Mouse (Mus musculus) midbrain, embryonic 10.5 days (tissue): Measurements from ENCODE around the gene Defb43. TPM values are rescaled to one million over a fixed set of nuclear protein-coding genes. Genes with fewer than 3 reads are reported as not detected.

Experiments used
- DNase-seq: peaks from one replicate; pipeline ENCODE4 v3.0.0-alpha.2; 2017; ENCODE audit warnings: low spot score
- H3K27ac ChIP-seq: fragments of 300-500 bp; sonication (generic); replicated peaks from 2 replicates; pipeline ENCODE4 v1.5.1; 2016; ENCODE audit warnings: mild to moderate bottlenecking
- H3K27me3 ChIP-seq: fragments of 300-500 bp; sonication (generic); 2 replicates; pipeline ENCODE4 v1.6.1; 2016; ENCODE audit warnings: low read depth, mild to moderate bottlenecking; ENCODE audit not compliant: poor library complexity, severe bottlenecking
- H3K36me3 ChIP-seq: fragments of 300-500 bp; sonication (generic); 2 replicates; pipeline ENCODE4 v1.6.1; 2016; ENCODE audit warnings: mild to moderate bottlenecking, moderate library complexity
- H3K4me1 ChIP-seq: fragments of 300-500 bp; sonication (generic); 2 replicates; pipeline ENCODE4 v1.6.1; 2016
- H3K4me3 ChIP-seq: fragments of 300-500 bp; sonication (generic); 2 replicates; pipeline ENCODE4 v1.5.1; 2016; ENCODE audit warnings: mild to moderate bottlenecking, moderate library complexity
- H3K9me3 ChIP-seq: fragments of 300-500 bp; sonication (generic); replicated peaks from 2 replicates; pipeline ENCODE4 v1.6.1; 2016; ENCODE audit warnings: mild to moderate bottlenecking
- WGBS: fragments of 180-500 bp; shearing (Covaris S2); methylation state at CpG from one replicate; pipeline ENCODE4 v1.1.7; 2016; 5-methylcytosine and 5-hydroxymethylcytosine counted together
- polyA plus RNA-seq: library from polyadenylated mRNA; unstranded; fragments of >200 nt; fragmentation: Nextera tagmentation; extraction: Ambion mirVana; gene quantifications from 2 replicates; pipeline ENCODE4 v1.2.1, GENCODE M21; 2016

The Defb43 gene
- polyA plus RNA-seq, result not detected in 2 replicates

DNA sequence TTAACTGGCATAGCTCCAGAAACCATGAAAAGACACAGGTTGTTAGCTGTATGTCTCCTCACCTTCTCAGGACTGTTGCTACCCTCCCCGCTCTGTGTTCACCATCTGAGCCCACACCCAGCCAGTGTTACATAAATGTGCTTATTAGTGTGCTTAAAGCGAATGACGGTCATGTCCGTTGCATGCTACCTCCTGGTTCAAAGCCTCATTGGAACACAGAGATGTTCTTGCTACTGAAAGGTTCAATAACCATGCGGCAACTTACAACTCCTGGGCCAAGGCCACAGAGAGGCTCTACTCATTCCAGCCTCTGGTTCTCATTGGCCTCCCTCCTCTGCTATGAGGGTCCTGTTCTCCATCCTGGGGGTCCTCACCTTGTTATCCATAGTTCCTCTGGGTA, at the start of gene Defb43:
TSS of gene Defb43 (plus strand) at position 301 of the 400 bp plus-strand sequence.
- no peaks in the 10 kb centered on the region for H3K27me3 ChIP-seq
- H3K36me3 ChIP-seq, result no peaks in the 10 kb centered on the region
- no peak within 1 kb of the TSS for H3K27ac ChIP-seq
- H3K4me3 ChIP-seq, result no peak within 1 kb of the TSS
- no peaks in the 10 kb centered on the region for H3K4me1 ChIP-seq
- H3K9me3 ChIP-seq, result no peaks in the 10 kb centered on the region
- 92% methylated on average over 5 of the region's 5 CpGs for WGBS
- no peak for DNase-seq

DNA sequence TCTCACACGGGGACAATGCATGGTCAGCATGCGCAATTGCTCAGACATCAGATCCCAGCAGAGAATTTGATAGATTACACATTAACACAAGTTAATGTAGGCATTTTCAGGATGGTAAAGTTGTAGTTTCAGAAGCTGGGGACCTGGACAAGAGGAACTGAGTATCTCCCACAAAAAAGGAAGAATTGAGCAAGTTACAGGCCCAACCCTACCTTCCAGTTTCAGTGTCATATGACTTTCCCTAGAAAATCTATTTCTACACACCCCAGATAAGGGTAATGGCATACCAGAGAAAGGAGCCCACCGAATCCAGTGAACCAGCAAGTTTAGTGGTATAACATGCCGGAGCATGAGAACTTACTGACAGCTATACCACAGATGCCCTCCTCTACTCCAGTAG, 47.9 kb upstream of the Defb43 start:
- Histone ChIP-seq H3K4me3 (no peak overlapping the region), H3K4me1 (peaks cover 14% of the 10 kb centered on the region), H3K27ac (no peak overlapping the region), H3K27me3 (no peaks in the 10 kb centered on the region), H3K9me3 (no peaks in the 10 kb centered on the region), H3K36me3 (peaks cover 20% of the 10 kb centered on the region)
- 90% methylated on average over 4 of the region's 4 CpGs for WGBS
- no peak for DNase-seq

DNA sequence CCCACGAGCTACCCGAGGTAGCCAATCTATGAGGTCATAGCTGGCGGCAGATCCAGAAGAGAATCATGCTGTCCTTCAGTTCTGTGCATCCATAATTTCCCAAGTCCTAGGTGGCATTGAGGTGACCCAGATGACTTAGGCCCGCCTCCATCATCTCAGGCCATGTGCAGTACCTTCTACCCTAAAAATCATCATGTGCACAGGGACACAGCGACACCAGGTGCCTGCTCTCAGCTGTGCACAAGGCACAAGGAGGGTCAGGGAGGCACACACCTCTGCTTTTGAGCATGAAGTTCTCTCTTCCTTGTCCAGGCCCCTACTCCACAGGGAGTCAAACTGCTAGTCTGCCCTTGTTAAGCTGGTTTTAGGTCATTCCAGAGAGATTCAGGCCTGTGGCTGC, 46.2 kb upstream of the Defb43 start:
- DNase-seq, result no peak
- Histone ChIP-seq H3K36me3 (peaks cover 8% of the 10 kb centered on the region; the same call in 1 of the 2 replicates), H3K4me1 (peaks cover 14% of the 10 kb centered on the region), H3K9me3 (no peaks in the 10 kb centered on the region), H3K27ac (no peak overlapping the region; the same call in 1 of the 2 replicates), H3K27me3 (no peaks in the 10 kb centered on the region), H3K4me3 (peak overlapping the region; percentile 50)
- WGBS, result 84% methylated on average over 5 of the region's 5 CpGs

DNA sequence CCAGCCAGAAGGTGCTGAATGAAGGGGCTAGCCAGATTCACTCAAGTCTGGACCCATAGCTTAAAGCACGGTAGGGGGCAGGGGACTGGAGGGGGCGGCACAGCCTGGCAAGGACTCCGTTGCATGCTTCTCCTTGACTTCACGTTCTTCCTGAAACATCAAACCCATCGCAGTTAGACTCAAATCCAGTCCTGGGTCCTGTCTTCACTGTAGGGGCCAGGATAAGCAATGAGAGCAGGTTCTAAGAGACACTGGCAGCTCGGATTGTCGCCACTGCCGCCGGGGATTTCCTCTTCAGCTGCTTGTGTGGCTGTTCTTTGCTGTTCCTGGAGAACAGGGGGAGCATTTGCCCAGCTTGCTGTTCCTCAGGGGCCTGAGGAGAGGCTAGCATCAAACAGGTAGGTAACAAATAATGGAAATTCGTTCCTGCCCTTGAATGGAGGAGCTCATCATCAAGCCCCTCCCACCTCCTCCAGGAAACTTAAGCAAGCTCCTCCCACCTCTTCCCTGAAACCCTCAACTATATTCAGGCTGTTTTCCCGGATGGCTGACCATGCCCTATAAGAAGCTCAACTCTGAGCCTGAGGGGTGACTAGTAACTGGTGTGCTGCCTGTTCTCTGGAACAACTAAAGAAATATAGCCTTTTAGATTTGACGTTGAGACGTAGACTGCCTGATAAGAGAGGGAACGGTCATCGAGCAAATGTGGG, 45.6 kb upstream of the Defb43 start:
- DNase-seq, result no peak
- peaks cover 6% of the 10 kb centered on the region; the same call in 1 of the 2 replicates for H3K36me3 ChIP-seq
- no peaks in the 10 kb centered on the region for H3K9me3 ChIP-seq
- H3K27me3 ChIP-seq, result no peaks in the 10 kb centered on the region
- WGBS, result 25% methylated on average over 15 of the region's 15 CpGs
- peak overlapping the region; percentile 50 for H3K4me3 ChIP-seq
- peaks cover 14% of the 10 kb centered on the region for H3K4me1 ChIP-seq
- peak overlapping the region; percentile 67 for H3K27ac ChIP-seq

DNA sequence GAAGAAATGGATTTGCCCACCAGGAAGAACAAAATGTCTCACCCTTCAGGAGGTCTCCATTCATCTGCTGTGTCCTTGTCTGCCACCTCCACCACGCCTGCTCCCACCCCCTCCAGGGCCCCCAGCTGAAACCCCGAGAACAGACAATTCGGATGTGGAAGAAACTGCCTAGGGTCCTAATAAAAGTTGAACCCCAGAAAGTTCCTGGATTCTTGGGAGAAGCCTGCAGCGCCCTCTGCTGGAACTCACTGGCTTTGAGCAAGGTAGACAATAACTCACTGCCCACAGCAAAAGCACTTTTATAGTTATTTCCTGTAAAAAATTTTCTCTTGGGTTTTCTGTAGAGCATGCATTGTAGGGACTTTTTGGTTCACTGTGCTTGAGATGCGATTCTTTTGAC, 36.5 kb upstream of the Defb43 start:
- H3K36me3 ChIP-seq, result no peaks in the 10 kb centered on the region
- H3K9me3 ChIP-seq, result no peaks in the 10 kb centered on the region
- H3K27me3 ChIP-seq, result no peaks in the 10 kb centered on the region
- WGBS, result 17% methylated on average over 5 of the region's 5 CpGs
- H3K27ac ChIP-seq, result no peak overlapping the region
- DNase-seq, result peak; percentile 68
- H3K4me3 ChIP-seq, result peak overlapping the region; percentile 18; the same call in 1 of the 2 replicates
- peaks cover 5% of the 10 kb centered on the region for H3K4me1 ChIP-seq

DNA sequence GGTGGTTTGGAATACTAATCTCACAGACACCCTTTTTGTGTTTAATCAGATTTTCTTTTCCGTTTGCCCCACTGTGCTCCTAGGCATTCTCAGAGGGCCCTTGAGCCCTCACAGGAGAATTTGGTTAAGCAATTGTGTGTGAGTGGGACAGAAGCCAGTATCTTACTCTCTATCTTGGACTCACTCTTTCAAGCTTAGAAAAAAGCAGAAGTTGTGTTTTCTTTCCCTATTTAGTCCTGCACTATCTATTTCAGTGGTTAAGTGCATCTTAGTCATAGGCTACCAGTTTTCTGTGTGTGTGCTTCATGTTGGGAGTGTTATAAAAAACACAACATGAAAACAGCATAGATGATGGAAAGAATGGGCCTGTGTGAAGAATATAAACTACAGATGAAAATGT, 31.8 kb upstream of the Defb43 start:
- no peak overlapping the region for H3K4me3 ChIP-seq
- no peak overlapping the region for H3K27ac ChIP-seq
- no peak for DNase-seq
- WGBS, result 65% methylated on average over 1 of the region's 1 CpGs
- H3K9me3 ChIP-seq, result no peaks in the 10 kb centered on the region
- peaks cover 2% of the 10 kb centered on the region for H3K4me1 ChIP-seq
- no peaks in the 10 kb centered on the region for H3K36me3 ChIP-seq
- H3K27me3 ChIP-seq, result no peaks in the 10 kb centered on the region

DNA sequence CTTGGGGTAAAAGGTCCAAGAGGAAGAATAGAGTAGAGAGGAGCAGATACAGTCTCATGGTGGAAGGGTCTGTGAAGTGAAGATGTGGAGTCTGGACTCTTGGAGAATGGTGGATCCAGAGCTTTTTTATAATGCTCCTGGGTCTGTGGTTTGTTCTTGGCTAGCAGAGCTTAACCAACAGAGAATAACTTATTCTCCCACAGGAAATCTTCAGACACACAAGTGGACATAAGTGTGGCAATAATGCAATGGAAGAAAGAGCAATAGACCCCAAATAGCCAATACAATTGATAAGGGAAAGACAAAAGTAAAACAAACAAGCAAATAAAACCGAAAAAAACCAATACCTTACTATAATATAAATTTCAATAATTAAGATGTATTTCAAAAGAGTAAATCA, 27.2 kb upstream of the Defb43 start, which contains the start of gene Defb48:
TSS of gene Defb48 (minus strand) at position 101 of the 400 bp plus-strand sequence.
- Histone ChIP-seq H3K9me3 (no peaks in the 10 kb centered on the region), H3K4me1 (no peaks in the 10 kb centered on the region), H3K27me3 (no peaks in the 10 kb centered on the region), H3K4me3 (no peak within 1 kb of the TSS), H3K36me3 (no peaks in the 10 kb centered on the region), H3K27ac (no peak within 1 kb of the TSS)
- DNase-seq, result no peak
- WGBS, result 78% methylated on average over 1 of the region's 1 CpGs

DNA sequence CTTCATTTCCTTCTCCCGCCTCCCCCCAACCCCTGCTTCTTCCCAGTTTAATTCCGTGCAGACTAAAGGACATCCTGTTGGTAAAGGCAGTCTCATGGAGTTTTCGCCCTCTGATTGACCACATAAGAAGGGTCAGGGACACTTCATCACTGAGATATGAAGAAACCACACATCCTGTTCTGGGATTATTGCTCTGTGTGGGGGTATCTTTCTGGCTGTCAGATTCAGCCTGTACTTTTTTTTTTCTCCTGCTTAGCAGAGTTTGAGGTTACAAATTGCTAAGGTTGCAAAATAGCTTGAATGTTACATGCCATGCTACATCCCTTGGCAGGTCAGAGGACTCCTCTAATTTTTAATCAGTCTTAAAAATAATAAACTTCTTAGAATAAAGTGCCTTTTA, 20.3 kb upstream of the Defb43 start:
- no peaks in the 10 kb centered on the region for H3K27me3 ChIP-seq
- no peak for DNase-seq
- no peaks in the 10 kb centered on the region for H3K36me3 ChIP-seq
- H3K4me1 ChIP-seq, result 0 out of 2 replicates have a peak, but pooled peaks cover 3% of the 10 kb centered on the region
- no peak overlapping the region for H3K4me3 ChIP-seq
- no peak overlapping the region for H3K27ac ChIP-seq
- 77% methylated on average over 3 of the region's 3 CpGs for WGBS
- H3K9me3 ChIP-seq, result no peaks in the 10 kb centered on the region

DNA sequence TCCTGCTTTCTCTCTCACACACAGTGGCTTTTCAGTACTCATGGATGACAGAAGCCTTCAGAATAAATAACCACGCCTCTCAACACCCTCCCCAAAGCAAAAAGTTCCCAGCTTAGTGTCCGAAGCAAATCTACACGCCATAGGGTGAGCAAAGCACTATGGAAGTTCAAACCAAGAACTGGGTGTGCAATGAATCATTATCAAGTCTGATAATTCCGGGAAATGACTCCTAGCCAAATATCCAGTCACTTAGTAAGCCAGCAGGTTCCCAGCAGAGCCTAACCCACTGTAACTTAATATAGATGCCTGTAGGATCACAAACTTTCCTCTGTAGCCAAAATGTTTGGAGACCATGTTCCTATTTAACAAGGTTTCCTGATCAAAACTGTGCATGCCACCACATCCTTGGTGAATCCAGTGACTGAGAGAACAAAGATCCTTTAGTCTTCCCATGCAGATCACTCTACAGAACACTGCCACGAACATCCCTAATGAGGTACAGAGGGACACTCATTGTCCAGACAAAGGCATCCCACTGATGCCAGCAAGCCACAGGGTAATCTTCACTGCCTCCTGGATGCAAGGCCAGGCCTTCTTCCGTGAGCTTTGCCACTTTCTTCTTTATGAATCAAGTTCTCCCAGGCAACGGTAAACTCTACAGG, 19.6 kb upstream of the Defb43 start:
- 57% methylated on average over 7 of the region's 7 CpGs for WGBS
- H3K27me3 ChIP-seq, result no peaks in the 10 kb centered on the region
- no peaks in the 10 kb centered on the region for H3K9me3 ChIP-seq
- H3K4me3 ChIP-seq, result no peak overlapping the region
- DNase-seq, result no peak
- no peaks in the 10 kb centered on the region for H3K36me3 ChIP-seq
- H3K4me1 ChIP-seq, result 0 out of 2 replicates have a peak, but pooled peaks cover 3% of the 10 kb centered on the region
- no peak overlapping the region for H3K27ac ChIP-seq

DNA sequence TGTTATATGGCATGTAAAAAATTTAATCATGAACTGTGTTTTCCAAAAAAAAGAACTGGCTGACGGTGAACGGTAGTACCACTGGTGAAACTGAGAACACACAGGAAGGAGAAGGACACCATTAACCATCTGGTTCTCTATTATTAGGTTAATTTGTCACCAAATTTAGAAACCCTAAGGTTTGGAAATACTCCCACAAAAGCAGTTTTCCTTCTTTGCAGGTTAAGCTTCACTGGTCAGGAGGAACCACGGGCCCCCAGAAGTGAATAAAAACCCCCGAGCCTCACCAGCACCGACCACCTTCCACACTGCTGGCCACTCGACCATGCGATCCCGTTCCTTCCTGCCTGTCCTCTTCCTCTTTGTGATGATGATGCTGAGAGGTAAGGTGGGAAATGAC, 13.8 kb upstream of the Defb43 start, which contains the start of gene Defb47:
TSS of gene Defb47 (plus strand) at position 301 of the 400 bp plus-strand sequence.
- WGBS, result 85% methylated on average over 8 of the region's 8 CpGs
- H3K27ac ChIP-seq, result no peak within 1 kb of the TSS
- H3K9me3 ChIP-seq, result no peaks in the 10 kb centered on the region
- no peaks in the 10 kb centered on the region for H3K36me3 ChIP-seq
- no peak within 1 kb of the TSS for H3K4me3 ChIP-seq
- H3K4me1 ChIP-seq, result 0 out of 2 replicates have a peak, but pooled peaks cover 3% of the 10 kb centered on the region
- DNase-seq, result no peak
- no peaks in the 10 kb centered on the region for H3K27me3 ChIP-seq

DNA sequence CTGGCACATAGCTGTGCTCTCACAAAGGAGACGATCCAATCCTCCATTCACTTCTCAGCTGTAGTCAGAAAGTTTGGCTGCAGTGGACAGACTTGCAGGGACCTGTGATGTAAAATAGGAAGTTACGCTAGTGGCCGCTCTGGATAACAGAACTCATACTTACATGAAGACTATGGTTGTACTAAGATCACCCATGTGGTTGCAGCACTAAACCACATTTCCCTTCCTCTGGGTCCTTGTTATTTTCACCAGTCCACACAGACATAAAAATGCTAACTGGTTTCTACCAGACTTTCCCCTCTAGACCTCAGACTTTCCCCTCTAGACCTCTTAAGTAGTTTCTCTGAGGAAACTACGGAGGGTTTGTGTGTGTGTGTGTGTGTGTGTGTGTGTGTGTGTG, 12.6 kb upstream of the Defb43 start:
- DNase-seq, result no peak
- Histone ChIP-seq H3K9me3 (no peaks in the 10 kb centered on the region), H3K4me3 (no peak overlapping the region), H3K4me1 (no peaks in the 10 kb centered on the region), H3K36me3 (no peaks in the 10 kb centered on the region), H3K27ac (no peak overlapping the region), H3K27me3 (no peaks in the 10 kb centered on the region)
- WGBS, result 94% methylated on average over 4 of the region's 4 CpGs

DNA sequence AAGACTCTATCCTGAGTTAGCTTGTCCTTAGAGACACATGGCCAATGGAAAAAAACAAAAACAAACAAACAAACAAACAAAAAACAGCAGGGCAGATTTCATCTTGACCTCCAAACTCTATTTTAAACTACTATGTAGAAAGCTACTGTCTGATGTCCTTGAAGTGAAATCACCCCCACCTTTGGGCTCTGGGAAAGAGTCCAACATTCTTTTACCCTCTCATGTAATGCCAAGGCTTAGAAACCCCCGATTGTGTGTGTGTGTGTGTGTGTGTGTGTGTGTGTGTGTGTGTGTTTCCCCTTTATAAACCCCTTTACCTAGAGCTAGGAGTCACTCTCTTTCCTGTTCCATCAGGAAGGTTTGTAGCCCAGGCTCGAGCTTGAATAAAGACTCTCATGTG, 9.0 kb upstream of the Defb43 start:
- Histone ChIP-seq H3K4me1 (no peaks in the 10 kb centered on the region), H3K36me3 (no peaks in the 10 kb centered on the region), H3K4me3 (no peak overlapping the region), H3K27me3 (no peaks in the 10 kb centered on the region), H3K9me3 (no peaks in the 10 kb centered on the region), H3K27ac (no peak overlapping the region)
- 78% methylated on average over 2 of the region's 2 CpGs for WGBS
- no peak for DNase-seq

DNA sequence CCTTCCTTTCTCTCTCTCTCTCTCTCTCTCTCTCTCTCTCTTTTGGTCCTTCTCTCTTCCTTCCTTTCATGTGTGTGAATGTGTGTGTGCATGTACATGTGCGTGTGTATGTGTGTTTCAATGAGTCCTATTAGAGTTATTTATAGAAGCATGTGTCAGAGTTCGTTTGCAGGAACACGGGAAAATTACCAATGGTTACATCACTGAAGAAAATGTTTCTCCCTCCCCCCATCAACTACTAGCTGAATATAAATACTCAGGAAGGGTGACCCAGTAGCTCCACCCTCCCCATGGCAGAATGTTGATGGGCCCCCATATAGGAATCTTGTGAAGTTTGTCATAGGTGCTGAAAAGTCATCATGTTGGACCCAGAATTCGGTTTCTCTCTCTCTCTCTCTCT, 1.5 kb downstream of the Defb43 start:
- peaks cover 4% of the 10 kb centered on the region; the same call in 1 of the 2 replicates for H3K4me1 ChIP-seq
- H3K4me3 ChIP-seq, result no peak overlapping the region
- WGBS, result 87% methylated on average over 4 of the region's 4 CpGs
- H3K27me3 ChIP-seq, result no peaks in the 10 kb centered on the region
- no peak for DNase-seq
- H3K27ac ChIP-seq, result no peak overlapping the region
- H3K9me3 ChIP-seq, result no peaks in the 10 kb centered on the region
- H3K36me3 ChIP-seq, result no peaks in the 10 kb centered on the region
